Mouse (Mus musculus): Measurements from ENCODE around the gene Igsf21. TPM values are rescaled to one million over a fixed set of nuclear protein-coding genes. Genes with fewer than 3 reads are reported as not detected.

Gene Igsf21
- polyA plus RNA-seq, 1 experiment from 2014 or later: 0.07 TPM

DNA sequence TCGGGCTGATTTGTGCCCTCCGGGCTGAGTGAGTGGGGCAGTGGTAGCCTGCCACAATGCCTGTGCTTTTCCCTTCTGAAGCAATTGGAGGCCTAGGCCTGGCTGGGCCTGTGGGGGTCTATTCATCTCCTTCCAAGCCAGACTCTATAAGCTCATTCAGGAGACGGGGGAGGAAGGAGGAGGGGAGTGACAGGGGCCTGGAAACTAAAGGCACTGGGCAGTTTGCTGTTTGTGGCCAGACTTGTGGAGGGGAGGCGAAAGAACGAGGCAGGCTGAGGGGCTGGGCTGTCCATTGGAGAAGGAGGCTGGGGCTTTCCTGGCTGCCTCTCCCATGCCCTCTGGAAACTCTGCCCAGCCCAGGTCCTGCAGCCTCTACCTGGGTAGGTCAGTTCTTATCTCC lies 92.1 kb downstream of the Igsf21 start:
- Histone ChIP-seq H3K4me2 (no peak overlapping the region), H3K9ac (no peak overlapping the region), H3K4me3 (replicated peaks) (no peak overlapping the region), H3K4me1 (replicated peaks) (no peaks in the 10 kb centered on the region), H3K9me3 (replicated peaks) (no peaks in the 10 kb centered on the region), H3K27ac (replicated peaks) (no peak overlapping the region), H3K36me3 (replicated peaks) (no peaks in the 10 kb centered on the region), H3K27me3 (no peaks in the 10 kb centered on the region)
- no peak for ATAC-seq (ENCODE audit: insufficient read depth)
- WGBS (ENCODE audit: insufficient replicate concordance): 65% methylated on average over 5 of the region's 5 CpGs

DNA sequence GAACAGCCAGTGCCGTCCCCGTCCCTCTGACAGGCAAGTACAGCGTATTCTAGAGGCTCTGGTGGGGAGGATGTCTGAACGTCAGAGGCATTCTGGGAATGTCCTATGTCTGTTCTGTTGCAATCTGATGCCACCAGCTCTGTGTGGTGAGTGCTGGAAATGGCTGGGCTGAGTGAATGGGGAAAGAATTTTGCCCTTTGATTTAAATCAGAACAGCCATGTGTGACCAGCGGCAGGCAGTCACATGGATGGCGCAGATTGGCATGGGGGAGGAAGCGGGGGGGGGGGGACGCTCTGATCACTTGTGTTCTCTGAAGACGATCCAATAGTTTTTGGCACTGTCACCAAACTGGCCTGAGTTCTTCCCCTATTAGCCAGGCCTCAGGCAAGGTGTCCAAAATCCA lies 92.9 kb downstream of the Igsf21 start:
- 52% methylated on average over 9 of the region's 9 CpGs for WGBS (ENCODE audit: insufficient replicate concordance)
- H3K4me1 ChIP-seq (replicated peaks): no peaks in the 10 kb centered on the region
- H3K4me2 ChIP-seq: no peak overlapping the region
- H3K27me3 ChIP-seq: no peaks in the 10 kb centered on the region
- no peak overlapping the region for H3K9ac ChIP-seq
- no peaks in the 10 kb centered on the region for H3K9me3 ChIP-seq (replicated peaks)
- no peak for ATAC-seq (ENCODE audit: insufficient read depth)
- no peak overlapping the region for H3K27ac ChIP-seq (replicated peaks)
- H3K36me3 ChIP-seq (replicated peaks): no peaks in the 10 kb centered on the region
- no peak overlapping the region for H3K4me3 ChIP-seq (replicated peaks)

- Histone ChIP-seq H3K9me3 (replicated peaks) (no peaks in the 10 kb centered on the region), H3K4me2 (no peak overlapping the region), H3K27ac (replicated peaks) (no peak overlapping the region), H3K36me3 (replicated peaks) (no peaks in the 10 kb centered on the region), H3K4me3 (replicated peaks) (no peak overlapping the region), H3K9ac (no peak overlapping the region), H3K27me3 (no peaks in the 10 kb centered on the region), H3K4me1 (replicated peaks) (no peaks in the 10 kb centered on the region)
- no peak for ATAC-seq (ENCODE audit: insufficient read depth)
- 18% methylated on average over 7 of the region's 7 CpGs for WGBS (ENCODE audit: insufficient replicate concordance)
Measured at GRCm38 (mm10) chr4:140153101-140153500, 93.5 kb downstream of the Igsf21 start.

DNA sequence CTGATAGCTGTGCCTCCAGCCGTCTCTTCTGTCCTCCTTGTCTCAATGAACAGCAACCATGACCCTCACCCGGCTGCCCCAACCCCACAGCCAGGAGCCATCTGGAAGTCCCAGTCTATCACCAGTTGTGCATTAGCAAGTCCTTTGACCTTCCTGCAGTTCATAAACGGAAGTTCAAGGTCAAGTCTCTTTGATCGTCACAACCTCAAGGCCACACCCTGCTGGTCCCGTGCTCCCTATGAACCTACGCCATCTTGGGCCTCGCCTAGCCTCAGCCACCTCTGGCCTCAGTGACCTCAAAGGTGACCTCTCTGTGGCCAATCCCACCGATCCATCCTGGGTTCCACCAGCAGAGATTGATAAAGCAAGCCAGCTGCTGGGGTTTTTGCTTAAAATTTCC lies 96.9 kb downstream of the Igsf21 start:
- H3K36me3 ChIP-seq (replicated peaks): no peaks in the 10 kb centered on the region
- ATAC-seq (ENCODE audit: insufficient read depth): no peak
- H3K27me3 ChIP-seq: no peaks in the 10 kb centered on the region
- H3K4me3 ChIP-seq (replicated peaks): no peak overlapping the region
- no peaks in the 10 kb centered on the region for H3K9me3 ChIP-seq (replicated peaks)
- H3K4me2 ChIP-seq: no peak overlapping the region
- H3K9ac ChIP-seq: no peak overlapping the region
- no peak overlapping the region for H3K27ac ChIP-seq (replicated peaks)
- H3K4me1 ChIP-seq (replicated peaks): no peaks in the 10 kb centered on the region
- WGBS (ENCODE audit: insufficient replicate concordance): 62% methylated on average over 8 of the region's 8 CpGs

GRCm38 (mm10) chr4:140147857-140148695 lies 98.5 kb downstream of the Igsf21 start:
- no peak for ATAC-seq (ENCODE audit: insufficient read depth)

DNA sequence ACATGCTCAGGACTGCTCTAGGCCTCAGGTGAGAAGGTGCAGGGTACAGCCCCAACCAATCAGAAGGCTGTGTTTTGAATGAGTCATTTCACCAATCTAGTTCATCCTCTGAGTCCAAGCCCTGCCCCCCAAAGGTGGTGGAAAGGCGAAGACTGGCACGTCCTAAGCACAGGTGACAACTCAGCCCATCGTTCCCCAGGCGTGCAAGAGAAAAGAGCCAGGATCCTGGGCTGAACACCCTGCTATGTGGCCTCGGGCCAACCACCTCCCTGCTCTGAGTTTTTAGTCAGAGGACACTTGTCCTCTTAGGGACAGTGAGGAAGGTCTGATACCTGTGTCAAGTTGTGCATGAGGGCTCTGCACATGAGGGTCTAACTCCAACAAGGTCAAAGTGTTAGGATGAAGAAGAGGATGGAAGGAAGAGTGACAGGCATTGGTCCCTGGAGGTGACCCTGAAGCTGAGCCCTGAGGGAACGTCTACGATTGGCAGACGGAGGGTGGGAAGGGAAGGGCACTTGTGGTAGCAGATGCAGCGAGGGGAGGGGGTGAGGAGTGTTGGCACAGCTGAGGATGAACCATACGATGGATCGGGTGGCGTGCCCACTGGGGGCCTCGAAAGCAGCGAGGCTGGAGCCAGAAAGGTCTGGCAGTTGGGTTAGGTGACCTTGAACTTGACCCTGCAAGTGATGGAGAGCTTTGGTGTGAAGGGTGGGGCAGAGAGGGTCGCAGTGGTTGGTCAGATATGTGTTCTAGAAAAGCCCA lies 99.3 kb downstream of the Igsf21 start:
- WGBS (ENCODE audit: insufficient replicate concordance): 64% methylated on average over 15 of the region's 15 CpGs
- Histone ChIP-seq H3K4me3 (replicated peaks) (no peak overlapping the region), H3K4me2 (no peak overlapping the region), H3K27ac (replicated peaks) (no peak overlapping the region), H3K27me3 (no peaks in the 10 kb centered on the region), H3K9me3 (replicated peaks) (0 out of 2 replicates have a peak, but pooled peaks cover 3% of the 10 kb centered on the region), H3K36me3 (replicated peaks) (no peaks in the 10 kb centered on the region), H3K4me1 (replicated peaks) (no peaks in the 10 kb centered on the region), H3K9ac (no peak overlapping the region)
- ATAC-seq (ENCODE audit: insufficient read depth): no peak

More at GRCm38 (mm10) chr4:140147857-140148695, 98.5 kb downstream of the Igsf21 start:
- 63% methylated on average over 20 of the region's 20 CpGs for WGBS (ENCODE audit: insufficient replicate concordance)
- Histone ChIP-seq H3K36me3 (replicated peaks) (no peaks in the 10 kb centered on the region), H3K9ac (no peak overlapping the region), H3K4me2 (no peak overlapping the region), H3K9me3 (replicated peaks) (0 out of 2 replicates have a peak, but pooled peaks cover 3% of the 10 kb centered on the region), H3K27me3 (no peaks in the 10 kb centered on the region), H3K27ac (replicated peaks) (no peak overlapping the region), H3K4me3 (replicated peaks) (no peak overlapping the region), H3K4me1 (replicated peaks) (no peaks in the 10 kb centered on the region)

DNA sequence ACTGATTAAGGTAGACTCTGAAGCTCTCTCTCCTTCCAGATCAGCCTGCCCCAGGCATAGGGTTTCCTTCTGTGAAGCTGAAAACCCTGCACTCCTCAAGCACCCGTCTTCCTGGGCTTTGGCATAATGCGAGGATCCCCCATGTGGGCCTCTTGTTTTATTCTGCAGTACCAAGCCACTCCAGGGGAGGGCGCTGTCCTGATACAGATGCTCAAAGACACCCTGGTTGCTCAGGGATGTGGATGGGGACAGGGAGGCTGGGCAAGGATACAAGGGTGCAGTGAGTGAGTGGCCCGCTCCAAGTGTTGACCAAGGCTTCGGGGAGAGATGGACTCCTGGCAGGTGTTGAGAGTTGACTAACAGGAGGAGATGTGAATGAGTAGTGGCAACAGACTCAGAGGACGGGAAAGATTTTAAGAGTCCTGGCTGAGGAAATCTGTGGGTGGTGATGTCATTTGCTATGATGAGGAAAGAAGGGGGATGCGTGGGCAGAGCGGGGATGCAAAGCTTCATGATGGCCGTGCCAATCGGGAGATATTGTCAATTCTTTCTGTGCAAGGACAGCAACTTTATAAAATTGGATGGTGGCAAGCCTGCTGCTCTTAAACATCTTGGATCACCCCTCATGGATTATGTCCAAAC lies 102.6 kb downstream of the Igsf21 start:
- ATAC-seq (ENCODE audit: insufficient read depth): no peak
- no peaks in the 10 kb centered on the region for H3K4me1 ChIP-seq (replicated peaks)
- 68% methylated on average over 10 of the region's 10 CpGs for WGBS (ENCODE audit: insufficient replicate concordance)
- H3K27me3 ChIP-seq: no peaks in the 10 kb centered on the region
- no peak overlapping the region for H3K4me3 ChIP-seq (replicated peaks)
- H3K36me3 ChIP-seq (replicated peaks): no peaks in the 10 kb centered on the region
- 0 out of 2 replicates have a peak, but pooled peaks cover 3% of the 10 kb centered on the region for H3K9me3 ChIP-seq (replicated peaks)
- H3K27ac ChIP-seq (replicated peaks): no peak overlapping the region
- H3K9ac ChIP-seq: no peak overlapping the region
- H3K4me2 ChIP-seq: no peak overlapping the region

DNA sequence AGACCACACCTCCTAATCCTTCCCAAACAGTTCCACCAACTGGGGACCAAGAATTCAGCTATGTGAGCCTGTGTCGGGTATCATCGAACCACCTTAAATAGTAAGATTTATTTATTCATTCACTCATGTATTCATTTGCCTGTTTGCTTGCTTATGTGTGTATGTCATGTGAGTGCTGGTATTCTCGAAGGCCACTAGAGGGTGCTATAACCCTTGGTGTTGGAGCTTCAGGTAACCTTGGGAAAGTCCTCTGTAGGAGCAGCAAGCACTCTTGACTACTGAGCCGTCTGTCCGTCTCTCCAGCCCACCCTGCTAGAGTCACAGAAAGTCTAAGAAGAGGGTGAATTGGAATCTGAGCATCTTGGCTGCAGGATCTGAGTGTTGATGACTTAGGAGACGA lies 103.4 kb downstream of the Igsf21 start:
- H3K27ac ChIP-seq (replicated peaks): no peak overlapping the region
- WGBS (ENCODE audit: insufficient replicate concordance): 75% methylated on average over 6 of the region's 6 CpGs
- H3K27me3 ChIP-seq: no peaks in the 10 kb centered on the region
- H3K4me1 ChIP-seq (replicated peaks): no peaks in the 10 kb centered on the region
- H3K4me2 ChIP-seq: no peak overlapping the region
- ATAC-seq (ENCODE audit: insufficient read depth): no peak
- H3K9ac ChIP-seq: no peak overlapping the region
- no peak overlapping the region for H3K4me3 ChIP-seq (replicated peaks)
- H3K36me3 ChIP-seq (replicated peaks): no peaks in the 10 kb centered on the region
- H3K9me3 ChIP-seq (replicated peaks): 0 out of 2 replicates have a peak, but pooled peaks cover 3% of the 10 kb centered on the region

GRCm38 (mm10) chr4:140140485-140140884 lies 106.1 kb downstream of the Igsf21 start:
- 0 out of 2 replicates have a peak, but pooled peaks cover 3% of the 10 kb centered on the region for H3K9me3 ChIP-seq (replicated peaks)

DNA sequence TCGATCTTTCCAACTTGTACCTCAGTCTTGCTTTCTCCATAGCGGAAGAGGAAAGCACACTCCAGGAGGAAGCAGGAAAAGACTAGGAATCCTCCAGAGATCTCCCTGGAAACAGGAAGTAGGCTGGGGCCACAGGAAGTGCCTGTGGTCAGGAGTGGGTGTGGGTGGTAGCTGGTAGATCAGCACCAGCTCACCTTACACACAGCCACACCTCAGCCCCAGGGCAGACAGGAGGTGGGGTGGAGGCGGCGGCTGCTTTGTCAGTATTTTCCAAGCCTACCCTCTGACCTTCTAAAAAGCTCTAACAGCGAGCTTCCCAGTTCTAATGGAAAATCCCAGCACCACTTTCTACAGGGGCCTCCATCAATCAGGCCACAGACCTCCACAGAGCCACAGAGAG lies 107.7 kb downstream of the Igsf21 start:
- Histone ChIP-seq H3K9me3 (replicated peaks) (0 out of 2 replicates have a peak, but pooled peaks cover 3% of the 10 kb centered on the region), H3K27ac (replicated peaks) (no peak overlapping the region), H3K9ac (no peak overlapping the region), H3K27me3 (no peaks in the 10 kb centered on the region), H3K4me2 (no peak overlapping the region), H3K4me3 (replicated peaks) (no peak overlapping the region), H3K36me3 (replicated peaks) (no peaks in the 10 kb centered on the region), H3K4me1 (replicated peaks) (no peaks in the 10 kb centered on the region)
- WGBS (ENCODE audit: insufficient replicate concordance): 47% methylated on average over 5 of the region's 5 CpGs
- ATAC-seq (ENCODE audit: insufficient read depth): no peak

More at GRCm38 (mm10) chr4:140140485-140140884, 106.1 kb downstream of the Igsf21 start:
- Histone ChIP-seq H3K9ac (no peak overlapping the region), H3K27me3 (no peaks in the 10 kb centered on the region), H3K27ac (replicated peaks) (no peak overlapping the region), H3K4me1 (replicated peaks) (no peaks in the 10 kb centered on the region), H3K4me3 (replicated peaks) (no peak overlapping the region), H3K36me3 (replicated peaks) (no peaks in the 10 kb centered on the region), H3K4me2 (no peak overlapping the region)
- 53% methylated on average over 9 of the region's 9 CpGs for WGBS (ENCODE audit: insufficient replicate concordance)
- ATAC-seq (ENCODE audit: insufficient read depth): no peak

Data from liver, embryonic 15.5 days (tissue).